Mouse (Mus musculus) hindbrain, embryonic 11.5 days (tissue): ENCODE results near the gene Cdk10. TPM values are rescaled to one million over a fixed set of nuclear protein-coding genes. Genes with fewer than 3 reads are reported as not detected.

Experiments used
- ATAC-seq: fragments of 200-750 bp; cut with Nextera tagmentation; 2 replicates; pipeline ENCODE4 v1.8.0; 2017; ENCODE audit warnings: mild to moderate bottlenecking, moderate TSS enrichment, moderate library complexity; ENCODE audit not compliant: low FRiP score
- DNase-seq: peaks from one replicate; pipeline ENCODE4 v3.0.0-alpha.2; 2015; ENCODE audit warnings: low spot score
- H3K27ac ChIP-seq: fragments of 300-500 bp; sonication (generic); 2 replicates; pipeline ENCODE4 v1.5.1; 2014; ENCODE audit warnings: mild to moderate bottlenecking, low read depth, low read length
- H3K27me3 ChIP-seq: fragments of 300-500 bp; sonication (generic); 2 replicates; pipeline ENCODE4 v1.6.1; 2014; ENCODE audit warnings: mild to moderate bottlenecking, low read length, moderate library complexity, mixed read lengths; ENCODE audit not compliant: control insufficient read depth, insufficient read depth
- H3K36me3 ChIP-seq: fragments of 300-500 bp; sonication (generic); 2 replicates; pipeline ENCODE4 v1.6.1; 2014; ENCODE audit warnings: mild to moderate bottlenecking, low read length, moderate library complexity, mixed read lengths; ENCODE audit not compliant: control insufficient read depth, insufficient read depth
- H3K4me1 ChIP-seq: fragments of 300-500 bp; sonication (generic); replicated peaks from 2 replicates; pipeline ENCODE4 v1.6.1; 2014; ENCODE audit warnings: low read length, mixed read lengths; ENCODE audit not compliant: control insufficient read depth, insufficient read depth
- H3K4me2 ChIP-seq: fragments of 300-500 bp; sonication (generic); replicated peaks from 2 replicates; pipeline ENCODE4 v1.6.1; 2014; ENCODE audit warnings: mild to moderate bottlenecking, low read depth, low read length
- H3K4me3 ChIP-seq: fragments of 300-500 bp; sonication (generic); 2 replicates; pipeline ENCODE4 v1.5.1; 2014; ENCODE audit warnings: low read depth, low read length
- H3K9ac ChIP-seq: fragments of 300-500 bp; sonication (generic); 2 replicates; pipeline ENCODE4 v1.6.1; 2014; ENCODE audit warnings: low read depth, low read length
- H3K9me3 ChIP-seq: fragments of 300-500 bp; sonication (generic); 2 replicates; pipeline ENCODE4 v1.6.1; 2016; ENCODE audit warnings: low read length; ENCODE audit not compliant: control insufficient read depth
- WGBS: fragments of 180-500 bp; shearing (Covaris S2); extraction: QIAGEN DNeasy Blood & Tissue Kit; methylation state at CpG from one replicate; pipeline ENCODE4 v1.1.7; 2014; 5-methylcytosine and 5-hydroxymethylcytosine counted together
- polyA plus RNA-seq: library from polyadenylated mRNA; unstranded; fragments of >200 nt; fragmentation: Nextera tagmentation; extraction: Ambion mirVana; gene quantifications from 2 replicates; pipeline ENCODE4 v1.2.1, GENCODE M21; 2014

Cdk10 gene
- polyA plus RNA-seq, 1 experiment from 2014 or later = 32.3 TPM

DNA sequence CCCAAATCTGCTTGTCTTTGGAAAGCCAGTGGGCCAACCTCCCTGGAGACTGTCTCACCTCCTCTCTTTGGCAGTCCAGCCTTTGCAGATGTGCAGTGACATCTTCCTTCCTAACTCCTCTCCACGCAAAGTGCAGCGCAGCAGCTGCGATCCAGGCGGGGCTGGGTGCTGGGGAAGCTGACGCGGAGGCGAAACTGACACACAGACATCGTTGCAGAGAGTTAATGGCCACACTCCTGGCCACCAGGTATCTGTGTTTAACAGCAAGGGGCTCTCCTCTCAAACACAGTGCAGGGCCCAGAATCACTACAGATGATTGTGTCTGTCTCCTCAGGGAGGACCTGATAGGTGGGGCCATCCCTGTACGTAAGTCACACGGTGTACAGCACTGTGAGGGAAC is 46.5 kb downstream of the Cdk10 start:
- Histone ChIP-seq H3K27me3 (no peaks in the 10 kb centered on the region), H3K36me3 (peaks cover 9% of the 10 kb centered on the region; the same call in 1 of the 2 replicates), H3K4me1 (no peaks in the 10 kb centered on the region), H3K9me3 (no peaks in the 10 kb centered on the region), H3K4me3 (no peak overlapping the region), H3K27ac (no peak overlapping the region), H3K4me2 (no peak overlapping the region), H3K9ac (no peak overlapping the region)
- ATAC-seq = no peak
- no peak for DNase-seq
- WGBS = 91% methylated on average over 10 of the region's 10 CpGs

DNA sequence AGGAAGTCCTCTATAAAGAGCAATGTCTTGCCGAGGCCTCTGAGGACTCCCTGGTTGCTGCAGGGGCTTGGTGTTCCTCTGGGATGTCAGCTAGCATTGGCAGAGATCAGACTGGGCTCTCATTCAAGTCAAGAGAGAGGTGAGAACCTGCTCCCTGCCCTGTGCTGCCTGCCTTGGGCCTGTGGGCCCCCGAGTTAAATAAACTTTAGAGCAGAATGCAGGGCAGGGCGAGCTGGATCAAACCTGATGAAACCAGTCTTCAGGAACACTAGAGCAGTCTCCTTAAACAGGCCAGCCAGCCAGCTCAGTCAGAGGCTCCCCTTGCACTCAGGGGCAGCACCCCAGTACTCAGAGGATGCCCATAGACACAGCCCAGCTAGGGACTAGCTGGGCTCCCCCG is 47.3 kb downstream of the Cdk10 start:
- H3K4me3 ChIP-seq = no peak overlapping the region
- peaks cover 7% of the 10 kb centered on the region; the same call in 1 of the 2 replicates for H3K36me3 ChIP-seq
- ATAC-seq (no peak), DNase-seq (no peak)
- WGBS = 80% methylated on average over 4 of the region's 4 CpGs
- H3K27ac ChIP-seq = no peak overlapping the region
- H3K4me2 ChIP-seq = no peak overlapping the region
- no peaks in the 10 kb centered on the region for H3K9me3 ChIP-seq
- no peaks in the 10 kb centered on the region for H3K4me1 ChIP-seq
- no peaks in the 10 kb centered on the region for H3K27me3 ChIP-seq
- H3K9ac ChIP-seq = no peak overlapping the region

DNA sequence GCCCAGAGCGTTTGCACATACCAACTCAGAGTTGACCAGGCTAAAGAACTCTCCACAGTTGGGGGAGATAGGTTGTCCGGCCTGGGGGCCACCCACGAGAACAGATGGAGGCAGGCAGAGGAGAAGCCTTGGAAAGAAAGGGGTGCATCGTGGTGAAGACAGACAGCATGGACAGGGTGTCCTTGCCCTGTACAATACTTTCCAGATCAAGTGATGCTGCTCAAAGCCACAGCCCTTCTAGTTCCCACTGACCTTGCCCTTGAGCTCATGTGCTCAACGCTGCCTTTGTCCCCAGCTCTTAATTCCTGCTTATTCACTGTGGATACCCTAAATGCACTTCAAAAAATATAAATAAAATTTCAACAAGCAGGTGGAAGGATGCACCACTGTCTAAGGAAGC is 49.8 kb downstream of the Cdk10 start:
- ATAC-seq = no peak
- no peak overlapping the region for H3K9ac ChIP-seq
- no peaks in the 10 kb centered on the region for H3K27me3 ChIP-seq
- 84% methylated on average over 5 of the region's 5 CpGs for WGBS
- DNase-seq = no peak
- H3K27ac ChIP-seq = no peak overlapping the region
- no peak overlapping the region for H3K4me2 ChIP-seq
- no peak overlapping the region for H3K4me3 ChIP-seq
- peaks cover 2% of the 10 kb centered on the region; the same call in 1 of the 2 replicates for H3K36me3 ChIP-seq
- no peaks in the 10 kb centered on the region for H3K9me3 ChIP-seq
- no peaks in the 10 kb centered on the region for H3K4me1 ChIP-seq

DNA sequence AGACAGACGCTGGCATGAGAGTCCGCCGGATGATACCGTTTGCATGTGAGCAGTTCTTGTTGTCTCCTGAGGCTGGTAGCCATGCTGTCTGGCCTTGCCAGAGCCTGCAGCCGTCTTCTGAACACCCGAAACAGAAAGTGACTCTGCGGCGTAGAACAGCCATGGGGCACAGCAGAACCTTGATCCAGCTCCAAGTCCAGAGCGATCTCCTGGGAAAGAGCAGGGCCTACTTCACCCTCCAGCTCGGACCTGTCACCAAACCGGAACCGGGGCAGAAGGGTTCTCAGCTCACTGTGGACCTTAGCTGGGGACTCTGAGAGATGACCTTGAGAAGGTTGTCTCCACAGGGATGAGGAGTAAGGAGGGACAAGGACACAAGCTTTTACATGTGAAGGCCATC is 50.5 kb downstream of the Cdk10 start:
- Histone ChIP-seq H3K4me1 (no peaks in the 10 kb centered on the region), H3K36me3 (peaks cover 4% of the 10 kb centered on the region), H3K27ac (no peak overlapping the region), H3K4me2 (no peak overlapping the region), H3K4me3 (no peak overlapping the region), H3K27me3 (no peaks in the 10 kb centered on the region), H3K9ac (no peak overlapping the region), H3K9me3 (no peaks in the 10 kb centered on the region)
- WGBS = 94% methylated on average over 12 of the region's 12 CpGs
- no peak for ATAC-seq
- no peak for DNase-seq

DNA sequence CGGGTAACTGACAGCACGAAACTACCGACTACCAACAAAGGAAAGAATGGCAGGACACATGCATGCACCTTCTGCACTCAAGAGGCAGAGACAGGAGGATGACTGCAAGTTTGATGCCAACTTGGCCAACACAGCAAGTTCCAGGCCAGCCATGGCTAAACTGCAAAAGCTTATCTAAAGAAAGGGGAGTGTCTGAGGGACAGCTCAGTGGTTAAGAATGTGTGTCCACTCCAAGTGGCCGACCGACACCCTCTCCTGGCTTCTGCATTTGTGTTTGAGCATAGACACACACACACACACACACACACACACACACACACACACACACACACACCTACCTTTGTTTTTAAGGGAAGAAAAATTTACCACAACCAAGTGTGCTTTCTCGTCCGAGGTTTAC is 53.8 kb downstream of the Cdk10 start:
- no peak overlapping the region for H3K4me2 ChIP-seq
- H3K4me1 ChIP-seq = no peaks in the 10 kb centered on the region
- H3K9me3 ChIP-seq = no peaks in the 10 kb centered on the region
- no peaks in the 10 kb centered on the region for H3K27me3 ChIP-seq
- H3K4me3 ChIP-seq = no peak overlapping the region
- DNase-seq (no peak), ATAC-seq (no peak)
- 92% methylated on average over 7 of the region's 7 CpGs for WGBS
- H3K9ac ChIP-seq = no peak overlapping the region
- H3K27ac ChIP-seq = no peak overlapping the region
- peaks cover 4% of the 10 kb centered on the region for H3K36me3 ChIP-seq

DNA sequence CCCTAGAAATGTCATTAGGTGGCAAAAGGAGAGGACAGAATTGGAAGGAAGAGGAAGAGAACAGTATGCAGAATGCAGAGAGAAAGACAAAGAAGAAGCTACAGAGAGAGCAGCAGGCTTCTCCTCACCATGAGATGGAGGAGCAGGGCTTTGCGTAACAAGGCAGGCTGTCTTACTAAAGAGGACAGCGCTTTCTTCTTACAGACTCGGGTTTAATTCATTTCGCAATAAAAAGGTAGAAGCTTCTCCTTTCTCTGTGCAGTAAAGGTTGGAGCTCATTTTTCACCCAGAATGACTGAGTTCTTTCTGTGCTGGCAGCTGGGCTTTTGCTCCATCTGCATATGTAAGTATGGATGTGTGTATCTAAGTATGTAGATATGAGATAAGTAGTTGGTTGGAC is 55.2 kb downstream of the Cdk10 start:
- no peak overlapping the region for H3K27ac ChIP-seq
- DNase-seq (no peak), ATAC-seq (no peak)
- no peaks in the 10 kb centered on the region for H3K4me1 ChIP-seq
- 90% methylated on average over 4 of the region's 4 CpGs for WGBS
- H3K4me3 ChIP-seq = no peak overlapping the region
- peaks cover 4% of the 10 kb centered on the region for H3K36me3 ChIP-seq
- no peak overlapping the region for H3K4me2 ChIP-seq
- H3K27me3 ChIP-seq = no peaks in the 10 kb centered on the region
- no peaks in the 10 kb centered on the region for H3K9me3 ChIP-seq
- H3K9ac ChIP-seq = no peak overlapping the region

DNA sequence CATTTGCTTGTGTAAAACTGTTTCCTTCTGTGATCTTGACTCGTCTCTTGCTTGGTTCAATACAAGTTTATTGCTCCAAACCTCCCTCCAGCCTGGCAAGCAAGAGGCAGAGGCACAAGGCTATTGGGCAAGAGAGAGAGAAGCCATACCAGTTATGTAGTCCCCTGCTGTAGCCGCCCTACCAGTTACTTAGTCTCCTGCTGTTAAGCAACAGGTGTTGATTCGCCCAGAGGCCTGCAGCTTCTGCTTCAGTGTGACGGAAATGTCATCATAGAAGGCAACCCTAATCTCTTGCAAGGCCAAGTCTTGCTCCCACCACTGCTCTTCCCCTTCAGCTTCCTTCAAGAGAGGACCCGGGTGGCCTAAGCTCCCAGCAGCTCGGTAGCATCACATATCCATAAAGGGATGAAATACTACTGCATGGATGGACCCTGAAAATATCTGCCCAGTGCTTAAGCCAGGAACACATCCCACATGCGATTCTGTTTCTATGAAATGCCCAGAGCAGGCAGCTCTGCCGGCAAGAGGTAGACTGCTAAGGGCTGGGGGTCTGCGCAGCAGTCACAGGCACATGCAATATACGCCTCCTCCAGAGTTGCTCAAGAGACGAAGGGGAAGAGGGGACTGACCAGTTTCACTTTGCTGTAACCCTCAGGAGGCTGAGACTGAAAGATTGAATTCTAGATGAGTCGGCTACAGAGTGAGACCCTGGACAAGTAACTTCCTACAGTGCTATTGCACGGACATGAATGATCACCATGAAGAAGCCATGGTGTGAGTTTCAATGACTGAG is 55.9 kb downstream of the Cdk10 start:
- Histone ChIP-seq H3K27ac (no peak overlapping the region), H3K36me3 (peaks cover 4% of the 10 kb centered on the region), H3K4me3 (no peak overlapping the region), H3K4me2 (no peak overlapping the region), H3K9ac (no peak overlapping the region), H3K27me3 (no peaks in the 10 kb centered on the region), H3K4me1 (no peaks in the 10 kb centered on the region), H3K9me3 (no peaks in the 10 kb centered on the region)
- ATAC-seq = no peak
- 87% methylated on average over 13 of the region's 13 CpGs for WGBS
- no peak for DNase-seq

Other genes with a start within 250 kb of the Cdk10 start
- gene Ankrd11, start 182.6 kb upstream of the Cdk10 start, polyA plus RNA-seq = 52.7 and 68.2 TPM in 2 replicates
- gene Spg7, start 161.9 kb upstream of the Cdk10 start, polyA plus RNA-seq = 39.6 and 45.8 TPM in 2 replicates
- gene Rpl13, start 122.5 kb upstream of the Cdk10 start, polyA plus RNA-seq = 1,308 and 1,334 TPM in 2 replicates
- 0.10 and 0.45 TPM in 2 replicates for gene Cpne7, start 107.5 kb upstream of the Cdk10 start, polyA plus RNA-seq
- 4.8 and 5.5 TPM in 2 replicates for gene Sult5a1, start 66.5 kb upstream of the Cdk10 start, polyA plus RNA-seq
- gene Dpep1, start 38.6 kb upstream of the Cdk10 start, polyA plus RNA-seq = 0.43 and 0.85 TPM in 2 replicates
- 87.7 and 94.3 TPM in 2 replicates for gene Chmp1a, start 12.1 kb upstream of the Cdk10 start, polyA plus RNA-seq
- 5.5 and 6.1 TPM in 2 replicates for gene Spata33, start 12.0 kb upstream of the Cdk10 start, polyA plus RNA-seq
- gene Spata2l, start 11.4 kb downstream of the Cdk10 start, polyA plus RNA-seq = 1.8 and 2.2 TPM in 2 replicates
- gene Zfp276, start 29.4 kb downstream of the Cdk10 start, polyA plus RNA-seq = 18.1 and 18.6 TPM in 2 replicates
- 24.9 and 28.0 TPM in 2 replicates for gene Vps9d1, start 29.5 kb downstream of the Cdk10 start, polyA plus RNA-seq
- 26.9 and 35.4 TPM in 2 replicates for gene Fanca, start 93.7 kb downstream of the Cdk10 start, polyA plus RNA-seq
- 13.1 and 13.2 TPM in 2 replicates for gene Spire2, start 107.9 kb downstream of the Cdk10 start, polyA plus RNA-seq
- 179 and 181 TPM in 2 replicates for gene Tcf25, start 148.9 kb downstream of the Cdk10 start, polyA plus RNA-seq
- 0.11 and 0.49 TPM in 2 replicates for gene Mc1r, start 182.3 kb downstream of the Cdk10 start, polyA plus RNA-seq
- 950 and 1,011 TPM in 2 replicates for gene Tubb3, start 186.6 kb downstream of the Cdk10 start, polyA plus RNA-seq
- gene Def8, start 198.7 kb downstream of the Cdk10 start, polyA plus RNA-seq = 32.5 and 32.7 TPM in 2 replicates